ENCODE assay signal across 19 mouse cellular contexts in genomic region chr5:64241867-64242266, GRCm38 (mm10).
A peak's percentile ranks its signal among the peaks of the same experiment; 100 is the strongest.
DNase-seq lines count a peak whose midpoint lies in the region; ATAC-seq and TF ChIP-seq lines count a peak whose summit lies in the region.
"Had no signal": no experiment of that assay in that cellular context is flagged by ENCODE, and none has a peak within 500 bp of the region (broad histone marks: within the 10 kb centered on the region; RNA-seq: fewer than 3 reads in every experiment).

No protein-coding gene starts in this region.

- peaks cover 55% of the 10 kb centered on the region for H3K4me1 ChIP-seq in heart, embryonic 15.5 days (replicated peaks)
- H3K4me1 ChIP-seq in lung, embryonic 15.5 days, result peaks cover 52% of the 10 kb centered on the region
- H3K4me1 ChIP-seq: hindbrain, embryonic 15.5 days had no signal

- H3K79me2 ChIP-seq in myocyte (ENCODE audit: control insufficient read depth, insufficient read depth), result peaks cover 82% of the 10 kb centered on the region

- no peak overlapping the region for H3ac ChIP-seq in myocyte (ENCODE audit: control insufficient read depth, insufficient read length)

- intact Hi-C loops in gastrocnemius, adult 2 months (cut with DNase I), result no loop called here
- intact Hi-C loops in heart, postnatal 36 days (cut with DNase I), result no loop called here

- no peaks in the 10 kb centered on the region for H3K36me3 ChIP-seq in heart, embryonic 15.5 days
- no peaks in the 10 kb centered on the region for H3K36me3 ChIP-seq in lung, embryonic 15.5 days
- H3K36me3 ChIP-seq in myocyte (ENCODE audit: control insufficient read depth, insufficient read depth), result no peaks in the 10 kb centered on the region
- H3K36me3 ChIP-seq: embryonic facial prominence, embryonic 12.5 days; hindbrain, embryonic 15.5 days; intestine, embryonic 15.5 days had no signal

- H3K9me3 ChIP-seq in heart, embryonic 15.5 days (replicated peaks), result no peaks in the 10 kb centered on the region
- no peaks in the 10 kb centered on the region for H3K9me3 ChIP-seq in lung, embryonic 15.5 days
- H3K9me3 ChIP-seq: embryonic facial prominence, embryonic 12.5 days; G1E; hindbrain, embryonic 15.5 days; intestine, embryonic 15.5 days had no signal

- no peak overlapping the region for H3K9ac ChIP-seq in heart, embryonic 15.5 days
- H3K9ac ChIP-seq in lung, embryonic 15.5 days, result no peak overlapping the region
- H3K9ac ChIP-seq: embryonic facial prominence, embryonic 12.5 days; hindbrain, embryonic 15.5 days; intestine, embryonic 15.5 days had no signal

- no peaks in the 10 kb centered on the region for H3K27me3 ChIP-seq in heart, embryonic 15.5 days
- H3K27me3 ChIP-seq in lung, embryonic 15.5 days, result no peaks in the 10 kb centered on the region
- H3K27me3 ChIP-seq in myocyte (ENCODE audit: control insufficient read depth, insufficient read depth, insufficient read length), result no peaks in the 10 kb centered on the region
- H3K27me3 ChIP-seq: embryonic facial prominence, embryonic 12.5 days; hindbrain, embryonic 15.5 days; intestine, embryonic 15.5 days had no signal

- H3K4me3 ChIP-seq in gastrocnemius, adult 2 months, result no peak overlapping the region
- no peak overlapping the region for H3K4me3 ChIP-seq in heart, embryonic 15.5 days
- no peak overlapping the region for H3K4me3 ChIP-seq in lung, embryonic 15.5 days
- H3K4me3 ChIP-seq in myocyte, result no peak overlapping the region
- H3K4me3 ChIP-seq: embryonic facial prominence, embryonic 12.5 days; hindbrain, embryonic 15.5 days; intestine, embryonic 15.5 days had no signal

- TF ChIP-seq POLR2A in myocyte (IDR thresholded peaks at IDR 0.05; ENCODE audit: insufficient read length, low read depth), result no peak

- 82% methylated on average over 8 of the region's 8 CpGs for WGBS in heart, embryonic 15.5 days
- WGBS in lung, embryonic 15.5 days, result 88% methylated on average over 8 of the region's 8 CpGs

- no peak for DNase-seq in gastrocnemius, adult 2 months
- no peak for DNase-seq in gastrocnemius, adult 18-20 months (ENCODE audit: low spot score)
- no peak for DNase-seq in heart, postnatal 36 days
- DNase-seq in lung, postnatal 4 days, result no peak
- no peak for DNase-seq in adipocyte (ENCODE audit: low spot score)
- DNase-seq: adrenal gland, postnatal 36 days; cerebellum, adult 9-11 months; kidney, postnatal 10 days; liver; retina, postnatal 1 day had no signal

- no peak overlapping the region for H3K4me2 ChIP-seq in heart, embryonic 15.5 days
- no peak overlapping the region for H3K4me2 ChIP-seq in lung, embryonic 15.5 days
- H3K4me2 ChIP-seq in myocyte (ENCODE audit: low read depth), result peak overlapping the region; percentile 9
- H3K4me2 ChIP-seq: embryonic facial prominence, embryonic 12.5 days; hindbrain, embryonic 15.5 days; intestine, embryonic 15.5 days had no signal

- peak overlapping the region; percentile 69 for H3K27ac ChIP-seq in gastrocnemius, adult 2 months
- peak overlapping the region; percentile 38 for H3K27ac ChIP-seq in heart, embryonic 15.5 days
- 0 out of 2 replicates have a peak overlapping the region, but pooled peaks have one; percentile 8 for H3K27ac ChIP-seq in lung, embryonic 15.5 days
- H3K27ac ChIP-seq: embryonic facial prominence, embryonic 12.5 days; hindbrain, embryonic 15.5 days; intestine, embryonic 15.5 days had no signal

- no peak for ATAC-seq in heart, embryonic 15.5 days (replicated peaks; ENCODE audit: insufficient number of reproducible peaks, insufficient read depth, low FRiP score, low read depth)
- no peak for ATAC-seq in lung, embryonic 15.5 days (ENCODE audit: borderline replicate concordance, extremely low read depth, low FRiP score, low TSS enrichment)
- ATAC-seq: forebrain, embryonic 16.5 days; intestine, embryonic 15.5 days; midbrain, embryonic 16.5 days had no signal

- TF ChIP-seq CTCF in gastrocnemius, adult 2 months (IDR thresholded peaks at IDR 0.05), result no peak

TF ChIP-seq in myocyte, 11 proteins besides CTCF, POLR2A, EP300 and RAD21:
- TF ChIP-seq CEBPB (IDR thresholded peaks at IDR 0.05; ENCODE audit: insufficient read depth, poor library complexity, severe bottlenecking), result no peak
- no peak for TF ChIP-seq TCF3 (IDR thresholded peaks at IDR 0.05; ENCODE audit: insufficient read length, low read depth)
- no peak for TF ChIP-seq MYOG (IDR thresholded peaks at IDR 0.05; ENCODE audit: control insufficient read depth in 1 of 3, insufficient read depth in 1 of 3, insufficient read length in 2 of 3, low read depth in 2 of 3)
- no peak for TF ChIP-seq USF1 (IDR thresholded peaks at IDR 0.05; ENCODE audit: low read depth)
- no peak for TF ChIP-seq SRF (IDR thresholded peaks at IDR 0.05; ENCODE audit: control insufficient read depth, insufficient read length, low read depth)
- no peak for TF ChIP-seq MYOD1 (IDR thresholded peaks at IDR 0.05; ENCODE audit: control insufficient read depth in 1 of 3, insufficient read length in 2 of 3, low read depth in 2 of 3)
- no peak for TF ChIP-seq E2F4 (IDR thresholded peaks at IDR 0.05; ENCODE audit: insufficient read depth)
- TF ChIP-seq TCF12 (IDR thresholded peaks at IDR 0.05; ENCODE audit: insufficient read depth, poor library complexity, severe bottlenecking), result no peak
- no peak for TF ChIP-seq POLR2AphosphoS2 (IDR thresholded peaks at IDR 0.05; ENCODE audit: insufficient read length, low read depth)
- TF ChIP-seq REST (IDR thresholded peaks at IDR 0.05; ENCODE audit: insufficient read depth, insufficient read length), result no peak
- TF ChIP-seq MAX (IDR thresholded peaks at IDR 0.05; ENCODE audit: low read depth), result no peak

Comparison
In these comparisons a context has a peak if more than half of its experiments do, and no peak if none do; other contexts are left out.
1. H3K27ac ChIP-seq: peak in every context shown above with its lines; median percentile 69 in gastrocnemius, adult 2 months; 38 in heart, embryonic 15.5 days; 8 in lung, embryonic 15.5 days.